Mouse (Mus musculus): ENCODE measurements at regions not wholly inside any gene's neighbourhood (a gene's known extent, or its start where the extent isn't known, plus 50 kb on each side); places are given as distances from the start of the nearest gene placed in this dataset.

DNA sequence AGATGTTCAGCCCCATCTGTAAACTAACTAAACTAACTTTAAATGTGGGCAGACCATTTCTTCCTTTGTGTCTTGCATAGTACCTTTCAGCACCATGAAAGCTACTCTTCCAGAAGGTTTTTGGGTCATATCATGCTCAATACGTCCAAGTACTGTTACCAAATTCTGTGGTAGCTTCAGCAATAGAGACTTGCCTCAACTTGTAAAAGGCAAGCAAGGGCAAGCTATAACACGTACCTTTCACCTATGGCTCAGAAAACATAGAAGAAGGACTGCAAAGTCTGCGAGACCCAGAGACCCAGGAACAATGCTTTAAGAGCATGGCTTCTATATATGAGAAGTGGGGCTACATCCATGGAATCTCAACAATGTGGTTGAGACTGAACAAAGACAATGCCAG, 701.6 kb upstream of the Adgra3 start:
- Histone ChIP-seq H3K9me3 (ENCODE audit: control insufficient read depth, insufficient read depth, low read depth, low read length) (no peaks in the 10 kb centered on the region), H3K9ac (ENCODE audit: insufficient read depth, low read depth, low read length, poor library complexity, severe bottlenecking) (no peak overlapping the region), H3K27ac (ENCODE audit: insufficient read depth, low read depth, low read length, poor library complexity, severe bottlenecking) (no peak overlapping the region), H3K4me1 (ENCODE audit: control insufficient read depth in 2 of 2, insufficient read depth in 2 of 2, low read length in 2 of 2, poor library complexity in 1 of 2) (no peaks in the 10 kb centered on the region), H3K4me3 (ENCODE audit: insufficient read depth in 1 of 2, low read depth in 1 of 2, low read length in 2 of 2, poor library complexity in 1 of 2, severe bottlenecking in 1 of 2) (no peak overlapping the region), H3K36me3 (ENCODE audit: control insufficient read depth, insufficient read depth, low read length, poor library complexity, severe bottlenecking) (no peaks in the 10 kb centered on the region)
- in situ Hi-C loops (cut with MboI; ENCODE audit: low sequenced_read_pairs in 2 of 2, unreplicated experiment in 2 of 2), result no loop called here
- TF ChIP-seq CHD2 (IDR thresholded peaks at IDR 0.05; ENCODE audit: low read depth, low read length) (no peak), ZC3H11A (IDR thresholded peaks at IDR 0.05; ENCODE audit: borderline replicate concordance, low read depth, low read length) (no peak), ZNF384 (IDR thresholded peaks at IDR 0.05; ENCODE audit: low read depth, low read length) (no peak), HCFC1 (IDR thresholded peaks at IDR 0.05; ENCODE audit: borderline replicate concordance, insufficient read depth, low read length) (no peak), MAFK (IDR thresholded peaks at IDR 0.05; ENCODE audit: insufficient read depth, low read depth, low read length) (no peak)
- no peak for DNase-seq (ENCODE audit: low read depth, low spot score)

- Histone ChIP-seq H3K9me3 (ENCODE audit: control insufficient read depth, insufficient read depth, low read depth, low read length) (no peaks in the 10 kb centered on the region), H3K27ac (ENCODE audit: insufficient read depth, low read depth, low read length, poor library complexity, severe bottlenecking) (no peak overlapping the region), H3K4me3 (ENCODE audit: insufficient read depth in 1 of 2, low read depth in 1 of 2, low read length in 2 of 2, poor library complexity in 1 of 2, severe bottlenecking in 1 of 2) (no peak overlapping the region), H3K4me1 (ENCODE audit: control insufficient read depth in 2 of 2, insufficient read depth in 2 of 2, low read length in 2 of 2, poor library complexity in 1 of 2) (no peaks in the 10 kb centered on the region), H3K36me3 (ENCODE audit: control insufficient read depth, insufficient read depth, low read length, poor library complexity, severe bottlenecking) (no peaks in the 10 kb centered on the region), H3K9ac (ENCODE audit: insufficient read depth, low read depth, low read length, poor library complexity, severe bottlenecking) (no peak overlapping the region)
- TF ChIP-seq ZC3H11A (IDR thresholded peaks at IDR 0.05; ENCODE audit: borderline replicate concordance, low read depth, low read length), result peak; percentile 41; the same call in 1 of the 2 replicates
- TF ChIP-seq CHD2 (IDR thresholded peaks at IDR 0.05; ENCODE audit: low read depth, low read length), result no peak
- DNase-seq (ENCODE audit: low read depth, low spot score), result peak; percentile 13
- in situ Hi-C loops (cut with MboI; ENCODE audit: low sequenced_read_pairs in 2 of 2, unreplicated experiment in 2 of 2), result no loop called here
These were observed 694.0 kb upstream of the Adgra3 start for GRCm38 (mm10) chr5:50752766-50753165.

DNA sequence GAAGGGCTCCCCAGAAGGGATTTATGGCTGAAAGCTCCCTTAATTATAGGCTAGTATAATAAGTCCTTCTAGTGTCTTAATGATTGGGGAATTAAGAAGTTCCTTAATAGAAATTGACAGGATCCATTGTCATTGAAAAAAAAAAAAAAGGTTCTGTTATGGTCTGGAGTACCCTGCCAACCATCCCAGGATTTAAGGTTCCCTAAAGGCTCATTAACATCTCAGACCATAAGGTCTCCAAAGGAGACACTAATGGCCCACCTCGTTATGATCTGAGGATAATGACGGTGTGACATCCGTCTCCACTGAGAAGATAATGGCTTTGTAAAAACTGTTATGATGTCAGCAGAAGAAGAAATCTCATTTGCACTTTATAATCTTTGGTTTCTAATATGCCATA, 692.6 kb upstream of the Adgra3 start:
- H3K36me3 ChIP-seq (ENCODE audit: control insufficient read depth, insufficient read depth, low read length, poor library complexity, severe bottlenecking), result no peaks in the 10 kb centered on the region
- no peak for TF ChIP-seq HCFC1 (IDR thresholded peaks at IDR 0.05; ENCODE audit: borderline replicate concordance, insufficient read depth, low read length)
- no peak for TF ChIP-seq ZC3H11A (IDR thresholded peaks at IDR 0.05; ENCODE audit: borderline replicate concordance, low read depth, low read length)
- H3K4me3 ChIP-seq (ENCODE audit: insufficient read depth in 1 of 2, low read depth in 1 of 2, low read length in 2 of 2, poor library complexity in 1 of 2, severe bottlenecking in 1 of 2), result no peak overlapping the region
- no peaks in the 10 kb centered on the region for H3K9me3 ChIP-seq (ENCODE audit: control insufficient read depth, insufficient read depth, low read depth, low read length)
- in situ Hi-C loops (cut with MboI; ENCODE audit: low sequenced_read_pairs in 2 of 2, unreplicated experiment in 2 of 2), result no loop called here
- no peaks in the 10 kb centered on the region for H3K4me1 ChIP-seq (ENCODE audit: control insufficient read depth in 2 of 2, insufficient read depth in 2 of 2, low read length in 2 of 2, poor library complexity in 1 of 2)
- H3K27ac ChIP-seq (ENCODE audit: insufficient read depth, low read depth, low read length, poor library complexity, severe bottlenecking), result no peak overlapping the region
- H3K9ac ChIP-seq (ENCODE audit: insufficient read depth, low read depth, low read length, poor library complexity, severe bottlenecking), result no peak overlapping the region
- no peak for DNase-seq (ENCODE audit: low read depth, low spot score)

DNA sequence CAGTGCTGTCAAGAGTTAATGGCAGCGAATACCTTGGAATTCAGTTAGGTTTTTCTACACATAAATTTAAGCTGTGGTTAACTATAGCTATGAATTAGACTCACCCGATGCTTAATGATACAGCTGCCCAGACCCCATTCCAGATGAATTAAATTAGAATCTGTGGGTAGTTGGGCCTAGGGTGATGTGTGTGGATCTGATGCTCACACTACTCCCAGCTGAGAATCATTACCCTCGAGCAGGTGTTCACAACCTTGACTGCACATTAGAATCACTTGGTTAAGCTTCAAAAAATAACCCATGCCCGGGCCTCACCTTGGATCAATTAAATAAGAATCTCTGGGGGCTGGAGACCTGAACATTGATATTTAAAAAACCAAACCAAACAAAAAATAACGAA, 684.2 kb upstream of the Adgra3 start:
- Histone ChIP-seq H3K4me1 (ENCODE audit: control insufficient read depth in 2 of 2, insufficient read depth in 2 of 2, low read length in 2 of 2, poor library complexity in 1 of 2) (peaks cover 0 to 2% of the 10 kb centered on the region in 2 experiments; a peak in 1 of 4 replicates), H3K4me3 (ENCODE audit: insufficient read depth in 1 of 2, low read depth in 1 of 2, low read length in 2 of 2, poor library complexity in 1 of 2, severe bottlenecking in 1 of 2) (no peak overlapping the region), H3K36me3 (ENCODE audit: control insufficient read depth, insufficient read depth, low read length, poor library complexity, severe bottlenecking) (no peaks in the 10 kb centered on the region), H3K27ac (ENCODE audit: insufficient read depth, low read depth, low read length, poor library complexity, severe bottlenecking) (no peak overlapping the region), H3K9ac (ENCODE audit: insufficient read depth, low read depth, low read length, poor library complexity, severe bottlenecking) (no peak overlapping the region), H3K9me3 (ENCODE audit: control insufficient read depth, insufficient read depth, low read depth, low read length) (no peaks in the 10 kb centered on the region)
- in situ Hi-C loops (cut with MboI; ENCODE audit: low sequenced_read_pairs in 2 of 2, unreplicated experiment in 2 of 2), result no loop called here
- TF ChIP-seq HCFC1 (IDR thresholded peaks at IDR 0.05; ENCODE audit: borderline replicate concordance, insufficient read depth, low read length) (no peak), ZNF384 (IDR thresholded peaks at IDR 0.05; ENCODE audit: low read depth, low read length) (no peak), ZC3H11A (IDR thresholded peaks at IDR 0.05; ENCODE audit: borderline replicate concordance, low read depth, low read length) (no peak), CHD2 (IDR thresholded peaks at IDR 0.05; ENCODE audit: low read depth, low read length) (no peak), MAFK (IDR thresholded peaks at IDR 0.05; ENCODE audit: insufficient read depth, low read depth, low read length) (no peak)
- no peak for DNase-seq (ENCODE audit: low read depth, low spot score)

- in situ Hi-C loops (cut with MboI; ENCODE audit: low sequenced_read_pairs in 2 of 2, unreplicated experiment in 2 of 2), result no loop called here
- Histone ChIP-seq H3K9me3 (ENCODE audit: control insufficient read depth, insufficient read depth, low read depth, low read length) (no peaks in the 10 kb centered on the region), H3K27ac (ENCODE audit: insufficient read depth, low read depth, low read length, poor library complexity, severe bottlenecking) (no peak overlapping the region), H3K36me3 (ENCODE audit: control insufficient read depth, insufficient read depth, low read length, poor library complexity, severe bottlenecking) (no peaks in the 10 kb centered on the region), H3K4me1 (ENCODE audit: control insufficient read depth in 2 of 2, insufficient read depth in 2 of 2, low read length in 2 of 2, poor library complexity in 1 of 2) (peaks cover 0 to 2% of the 10 kb centered on the region in 2 experiments; a peak in 1 of 4 replicates), H3K4me3 (ENCODE audit: insufficient read depth in 1 of 2, low read depth in 1 of 2, low read length in 2 of 2, poor library complexity in 1 of 2, severe bottlenecking in 1 of 2) (no peak overlapping the region), H3K9ac (ENCODE audit: insufficient read depth, low read depth, low read length, poor library complexity, severe bottlenecking) (no peak overlapping the region)
- TF ChIP-seq CHD2 (IDR thresholded peaks at IDR 0.05; ENCODE audit: low read depth, low read length), result no peak
- TF ChIP-seq HCFC1 (IDR thresholded peaks at IDR 0.05; ENCODE audit: borderline replicate concordance, insufficient read depth, low read length), result no peak
- TF ChIP-seq ZC3H11A (IDR thresholded peaks at IDR 0.05; ENCODE audit: borderline replicate concordance, low read depth, low read length), result no peak
- no peak for TF ChIP-seq ZNF384 (IDR thresholded peaks at IDR 0.05; ENCODE audit: low read depth, low read length)
- no peak for TF ChIP-seq MAFK (IDR thresholded peaks at IDR 0.05; ENCODE audit: insufficient read depth, low read depth, low read length)
- no peak for DNase-seq (ENCODE audit: low read depth, low spot score)
These were observed 674.9 kb upstream of the Adgra3 start for GRCm38 (mm10) chr5:50733711-50734110.
